Mouse (Mus musculus) MN1 (cell line): ENCODE measurements around the gene Fut8.
"Not testable (repeated sequence)": the region's sequence is repeated elsewhere in the genome, so short reads cannot be mapped to it uniquely, and the experiment has no call there.

Experiments
- DNase-seq: peaks from one replicate; pipeline ENCODE4 v3.0.0-alpha.2; 2016; ENCODE audit warnings: low spot score

Gene Fut8

DNA sequence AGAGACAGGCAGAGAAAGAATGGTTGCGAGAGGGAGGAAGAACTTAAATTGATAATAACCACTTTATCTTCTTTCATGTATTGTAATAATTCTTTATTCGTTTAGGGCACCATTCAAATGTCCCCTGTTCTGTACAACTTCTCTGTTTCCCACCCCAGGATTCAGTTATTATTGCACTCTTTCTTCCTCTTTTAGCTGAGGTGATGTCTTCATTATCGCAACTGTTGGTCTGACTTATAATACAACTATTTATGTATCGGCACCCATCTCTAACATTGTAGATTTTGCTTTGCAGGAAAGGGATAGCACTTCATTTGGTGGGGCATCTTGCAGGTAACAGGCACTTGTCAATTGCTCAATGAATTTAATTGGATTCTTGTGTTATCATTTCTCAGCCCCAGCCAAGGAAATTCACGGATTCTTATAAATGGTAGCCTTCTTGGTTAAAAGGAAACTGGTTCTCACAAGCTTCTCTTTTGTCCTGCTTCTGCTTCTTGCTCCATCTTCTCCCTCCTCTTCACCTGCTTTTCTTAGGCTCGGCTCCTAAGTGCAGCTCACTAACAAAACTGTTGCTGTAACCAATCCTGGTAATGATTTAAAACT lies 15.6 kb upstream of the Fut8 start:
- no peak for DNase-seq

GRCm38 (mm10) chr12:77223595-77223994 lies 14.3 kb upstream of the Fut8 start:
- DNase-seq = peak; percentile 36

GRCm38 (mm10) chr12:77224121-77224520 lies 13.8 kb upstream of the Fut8 start:
- DNase-seq = no peak

- DNase-seq = no peak
Observed at GRCm38 (mm10) chr12:77224891-77225290, 13.0 kb upstream of the Fut8 start.

DNA sequence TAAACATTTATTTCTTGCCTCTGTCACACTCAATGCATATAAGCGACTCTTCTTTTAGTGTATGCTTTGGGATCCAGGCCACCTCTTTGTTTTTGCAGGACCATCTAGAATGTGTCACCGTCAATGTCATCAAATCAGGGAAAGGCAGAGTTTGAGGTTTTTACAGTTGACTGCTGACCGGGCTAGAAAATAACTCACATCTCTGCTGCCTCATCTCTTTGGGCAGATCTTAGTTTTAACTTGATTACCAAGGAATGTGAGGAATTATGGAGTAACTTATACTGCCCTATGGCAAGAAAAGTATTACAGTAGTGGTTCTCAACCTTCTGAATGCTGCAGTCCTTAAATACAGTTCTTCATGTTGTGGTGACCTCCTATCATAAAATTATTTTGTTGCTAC lies 12.2 kb upstream of the Fut8 start:
- no peak for DNase-seq

DNA sequence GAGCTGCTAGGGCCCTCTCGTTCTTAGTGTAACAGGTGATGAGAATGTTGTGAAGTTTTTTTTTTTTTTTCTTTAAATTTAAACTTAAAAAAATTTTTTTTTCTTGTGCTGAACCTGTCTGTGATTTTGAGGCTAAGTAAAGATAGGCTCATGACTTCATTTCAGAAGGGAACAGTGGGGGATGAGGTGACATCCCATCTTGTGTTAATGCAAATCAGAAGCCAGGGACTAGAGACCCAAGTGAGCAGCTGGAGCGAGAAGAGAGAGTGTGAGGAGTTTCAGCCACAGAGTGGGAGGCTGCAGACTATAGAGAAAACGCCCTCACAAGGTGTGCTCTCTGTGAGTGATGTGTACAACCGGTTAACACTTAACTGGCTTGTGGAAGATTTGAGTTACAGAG lies 2.0 kb upstream of the Fut8 start:
- no peak for DNase-seq

DNA sequence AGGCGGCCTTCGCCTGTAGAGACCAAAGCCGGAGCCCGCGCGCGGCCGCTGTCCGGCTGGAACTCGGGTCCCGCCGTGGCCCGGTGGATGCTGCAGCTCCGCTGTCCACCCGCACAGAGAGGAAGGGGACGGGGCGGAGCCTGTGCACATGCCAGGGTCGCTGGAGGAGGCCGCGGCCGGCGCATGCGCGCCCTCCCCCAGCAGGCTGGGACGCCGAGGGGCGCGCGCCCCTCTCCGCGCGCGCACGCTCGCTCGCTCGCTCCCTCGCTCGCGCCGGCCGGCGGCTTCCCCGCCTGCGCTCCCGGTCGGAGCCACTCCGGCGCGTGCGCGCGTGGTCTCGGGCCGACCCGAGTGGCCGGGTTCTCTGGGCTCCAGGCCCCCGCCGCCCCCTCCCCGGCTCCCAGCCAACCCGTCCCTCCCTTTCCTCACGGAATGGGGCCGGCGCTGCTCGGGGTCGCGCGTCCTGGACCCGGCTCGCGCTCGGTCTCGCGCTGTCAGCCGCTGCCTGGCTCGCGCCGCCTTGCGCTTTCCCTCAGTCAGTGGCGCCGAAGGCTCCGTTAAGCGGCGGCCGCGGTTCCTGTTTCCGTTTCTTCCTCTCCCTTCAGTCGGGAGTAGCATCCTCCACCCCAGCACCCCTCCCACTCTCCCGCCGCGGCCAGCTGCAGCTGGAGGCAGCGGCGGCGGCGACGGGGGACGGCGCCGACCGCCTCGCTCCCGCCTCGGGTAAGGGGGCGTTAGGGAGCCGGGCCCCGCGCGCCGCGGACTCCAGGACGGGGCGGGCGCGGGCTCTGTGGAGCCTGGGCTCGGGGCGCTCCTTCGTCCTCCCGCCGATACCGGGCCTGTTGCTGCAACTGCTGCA lies 835 bp downstream of the Fut8 start:
- peak; percentile 93 for DNase-seq

- DNase-seq = peak; percentile 38
Observed at GRCm38 (mm10) chr12:77239390-77240061, 1.6 kb downstream of the Fut8 start.

DNA sequence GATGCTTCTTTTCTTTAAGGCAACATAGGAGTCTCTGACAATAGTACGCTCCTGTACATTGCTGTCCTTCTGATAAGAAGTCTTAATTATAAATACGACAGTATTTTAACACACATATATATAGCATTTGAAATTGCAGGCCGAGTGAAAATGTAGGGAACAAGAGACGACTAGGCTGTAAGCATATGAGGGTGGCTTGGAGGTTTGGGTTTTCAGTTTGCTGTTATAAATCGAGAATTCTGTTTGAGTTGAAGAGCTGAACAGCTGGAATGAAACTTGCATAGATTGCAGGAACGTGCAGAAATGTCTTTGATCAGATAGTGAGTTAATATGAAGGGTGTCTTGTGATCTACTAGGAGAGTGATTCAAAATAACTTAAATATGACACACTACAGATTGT lies 2.4 kb downstream of the Fut8 start:
- DNase-seq = peak; percentile 11

- peak; percentile 61 for DNase-seq
Observed at GRCm38 (mm10) chr12:77240839-77241238, 2.9 kb downstream of the Fut8 start.

- no peak for DNase-seq
Observed at GRCm38 (mm10) chr12:77262650-77263049, 24.7 kb downstream of the Fut8 start.

DNA sequence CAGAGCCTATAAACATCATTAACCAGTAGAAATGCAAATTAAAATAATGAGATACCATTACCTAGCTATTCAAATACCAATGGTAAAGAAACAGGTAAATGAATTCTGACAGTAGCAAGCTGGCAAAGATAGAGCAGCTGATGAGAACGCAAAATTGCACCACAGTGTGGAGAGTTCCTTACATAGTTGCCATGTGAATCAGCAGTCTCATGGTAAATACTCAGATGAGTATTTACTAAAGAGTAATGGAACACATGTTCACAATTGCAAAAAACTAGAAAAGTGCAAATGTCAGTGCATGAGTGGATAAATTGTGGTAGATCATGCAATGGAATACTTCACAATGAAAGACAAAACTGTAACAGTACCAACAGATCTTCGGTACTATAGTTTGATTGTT lies 25.9 kb downstream of the Fut8 start:
- DNase-seq = no peak

DNA sequence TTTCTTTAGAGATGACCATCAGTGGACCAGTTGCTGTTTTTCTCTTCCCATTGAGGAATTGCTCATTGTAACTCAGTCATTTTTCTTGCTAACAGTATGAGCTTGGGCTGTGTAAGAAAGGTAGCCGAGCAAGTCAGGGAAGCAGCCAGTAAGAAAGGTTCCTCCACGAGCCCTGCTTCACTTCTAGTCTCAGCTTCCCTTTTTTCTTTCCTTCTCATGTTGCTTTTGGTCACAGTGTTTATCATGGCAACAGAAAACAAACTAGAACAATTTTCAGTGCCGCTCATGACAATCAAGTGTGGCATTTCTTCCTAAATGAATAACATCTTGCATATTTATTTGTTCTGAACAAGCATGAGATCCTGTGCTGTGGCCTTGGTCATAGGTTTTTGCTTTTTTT lies 32.8 kb downstream of the Fut8 start:
- no peak for DNase-seq

GRCm38 (mm10) chr12:77288507-77288906 lies 50.6 kb downstream of the Fut8 start:
- no peak for DNase-seq

DNA sequence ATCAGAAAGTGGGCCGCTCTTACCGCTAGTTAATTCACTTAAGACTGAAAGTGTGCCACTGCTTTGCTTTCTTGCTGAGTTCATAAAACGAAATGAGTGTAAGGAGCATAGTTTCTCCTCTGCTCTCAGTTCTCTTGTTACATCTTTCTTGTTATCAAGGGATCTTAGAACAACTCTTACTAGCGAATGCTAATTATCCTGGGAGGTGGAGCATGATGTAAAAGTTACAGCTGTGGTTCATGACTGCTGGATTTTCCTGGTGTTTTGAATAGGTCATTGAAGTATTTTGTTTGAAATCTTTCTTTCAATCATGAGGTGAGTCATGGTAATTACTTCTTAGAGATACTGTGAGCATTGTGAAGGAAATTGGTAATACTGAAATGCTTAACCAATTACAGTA lies 53.1 kb downstream of the Fut8 start:
- DNase-seq = no peak

DNA sequence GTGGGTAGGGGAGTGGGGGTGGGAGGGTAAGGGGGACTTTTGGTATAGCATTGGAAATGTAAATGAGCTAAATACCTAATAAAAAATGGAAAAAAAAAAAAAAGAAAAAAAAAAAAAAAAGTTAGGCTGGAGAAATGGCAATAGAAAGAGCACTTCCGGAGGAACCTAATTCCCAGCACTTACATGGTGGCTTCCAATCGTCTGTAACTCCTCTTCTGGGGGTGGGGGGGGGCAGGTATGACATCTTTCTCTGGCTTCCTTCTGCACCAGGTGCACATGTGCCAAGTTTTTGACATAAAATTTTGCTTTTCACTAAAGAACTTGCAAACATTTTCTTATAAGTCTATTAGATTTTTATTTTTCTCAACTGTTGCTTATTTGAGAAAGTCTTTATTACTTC lies 53.9 kb downstream of the Fut8 start:
- not testable (repeated sequence) for DNase-seq

DNA sequence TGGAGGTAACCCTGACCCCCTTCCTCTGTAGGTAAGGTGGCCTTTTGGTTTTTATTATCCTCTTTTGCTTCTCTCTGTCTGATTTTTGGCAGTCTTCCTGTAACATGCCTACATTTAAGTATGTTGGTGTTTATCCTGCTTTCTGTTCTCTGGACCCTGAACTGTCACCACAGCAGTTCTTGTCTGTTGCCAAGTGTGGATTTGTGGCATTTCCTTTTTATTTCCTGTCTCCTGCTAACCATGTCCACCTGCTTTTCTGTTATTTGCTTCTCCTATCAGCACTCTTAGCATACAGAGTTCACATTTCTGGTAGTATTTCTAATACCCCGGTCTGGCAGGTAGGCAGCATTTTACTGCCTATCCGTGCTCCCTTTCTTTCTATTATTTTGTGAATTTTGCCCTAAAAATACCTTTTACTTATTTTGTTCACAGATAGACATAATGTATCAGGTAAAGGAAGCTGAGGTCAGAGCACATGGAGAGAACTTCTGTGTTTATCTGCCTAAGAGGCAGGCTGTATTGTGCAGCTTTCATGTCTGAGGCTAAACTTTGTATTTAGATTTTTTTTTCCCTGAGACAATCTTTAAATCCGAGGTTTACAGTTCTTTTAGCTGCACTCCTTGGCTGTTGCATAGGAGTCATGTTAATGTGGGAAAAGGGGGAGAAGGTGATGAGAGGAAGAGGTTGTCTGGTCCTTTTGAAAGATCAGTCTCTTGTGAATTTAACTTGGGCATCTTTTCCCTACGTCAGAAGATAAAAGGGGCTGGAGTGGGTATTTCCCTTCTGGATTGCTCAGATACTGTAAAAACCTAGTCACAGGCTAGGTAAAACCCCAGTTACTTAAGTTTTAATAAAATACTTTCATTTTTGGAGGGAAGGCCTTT lies 54.7 kb downstream of the Fut8 start:
- no peak for DNase-seq

GRCm38 (mm10) chr12:77296119-77296518 lies 58.2 kb downstream of the Fut8 start:
- no peak for DNase-seq

DNA sequence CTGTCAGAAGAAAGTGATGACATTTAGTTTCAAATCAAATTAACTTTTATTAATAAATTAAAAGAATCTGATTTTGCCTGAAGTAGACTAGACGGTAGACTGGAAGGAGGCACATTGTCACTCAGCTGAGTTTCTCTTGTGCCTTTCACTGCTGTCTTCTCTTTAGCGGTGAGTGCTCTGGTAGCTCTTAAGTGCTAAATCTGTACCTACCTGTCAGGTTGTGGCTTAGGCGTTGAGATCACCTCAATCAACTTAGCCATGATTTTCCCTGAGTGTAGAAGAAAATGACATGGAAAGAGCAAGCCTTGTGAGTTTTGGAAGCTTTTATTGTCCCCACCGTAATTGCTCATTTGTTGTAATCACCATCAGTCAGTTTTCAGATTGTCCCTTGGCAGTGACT lies 59.2 kb downstream of the Fut8 start:
- DNase-seq = no peak

- no peak for DNase-seq
Observed at GRCm38 (mm10) chr12:77297858-77298257, 59.9 kb downstream of the Fut8 start.

DNA sequence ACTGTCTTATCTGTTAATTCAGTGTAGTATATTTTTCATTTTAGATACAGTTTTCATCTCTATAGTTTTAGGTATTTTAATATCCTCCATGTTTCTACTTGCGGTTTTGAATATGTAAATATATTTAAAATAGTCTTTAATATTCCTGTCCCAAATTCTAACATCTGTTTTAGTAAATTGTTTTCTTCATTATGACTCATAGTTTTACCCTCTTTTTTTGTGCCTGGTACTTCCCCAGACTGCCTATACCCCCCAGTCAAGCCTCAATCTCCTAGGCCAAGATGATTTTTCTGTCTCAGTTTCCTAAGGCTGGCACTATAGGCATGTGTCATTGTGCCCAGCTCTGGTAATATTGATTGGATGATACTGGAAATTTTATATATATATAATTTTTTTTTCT lies 64.1 kb downstream of the Fut8 start:
- DNase-seq = no peak

- DNase-seq = no peak
Observed at GRCm38 (mm10) chr12:77303367-77303766, 65.4 kb downstream of the Fut8 start.
